Mouse (Mus musculus) CD4-positive, CD25-positive, alpha-beta regulatory T cell (primary cell): ENCODE data around the gene Coro1b. TPM values are rescaled to one million over a fixed set of nuclear protein-coding genes. Genes with fewer than 3 reads are reported as not detected.

Experiments used
- polyA plus RNA-seq: library from polyadenylated mRNA; unstranded; fragments of 100-300 nt; shearing (Covaris generic); gene quantifications from one replicate; pipeline ENCODE4 v1.2.1, GENCODE M21; 2017

The Coro1b gene
- 394 TPM for polyA plus RNA-seq

GRCm38 (mm10) chr19:4148491-4148806, at the start of gene Coro1b:
Gene Coro1b, plus strand, starts transcription at chr19:4148619.

GRCm38 (mm10) chr19:4099837-4100717, 48.3 kb upstream of the Coro1b start, which contains the start of gene Pitpnm1:
Gene Pitpnm1, plus strand, starts transcription at chr19:4099998.

GRCm38 (mm10) chr19:4125741-4126696, 22.4 kb upstream of the Coro1b start, which contains the start of gene Aip:
Gene Aip, minus strand, starts transcription at chr19:4125858.

GRCm38 (mm10) chr19:4139446-4139845, 9.0 kb upstream of the Coro1b start, which contains the start of gene Gpr152:
Gene Gpr152, plus strand, starts transcription at chr19:4139787.

GRCm38 (mm10) chr19:4143759-4144268, 4.6 kb upstream of the Coro1b start, which contains the start of gene Cabp4:
Gene Cabp4, minus strand, starts transcription at chr19:4144033.

GRCm38 (mm10) chr19:4153232-4153654, 4.8 kb downstream of the Coro1b start, which contains the start of gene Ptprcap:
Gene Ptprcap, plus strand, starts transcription at chr19:4153604.

GRCm38 (mm10) chr19:4162646-4163542, 14.5 kb downstream of the Coro1b start, which contains the start of gene Rps6kb2:
Gene Rps6kb2, minus strand, starts transcription at chr19:4163354.

GRCm38 (mm10) chr19:4175368-4175947, 27.0 kb downstream of the Coro1b start, which contains the start of gene Carns1:
Gene Carns1, minus strand, starts transcription at chr19:4175479.

GRCm38 (mm10) chr19:4190831-4191334, 42.5 kb downstream of the Coro1b start, which contains the start of gene Tbc1d10c:
Gene Tbc1d10c, minus strand, starts transcription at chr19:4191284.

GRCm38 (mm10) chr19:4191528-4192250, 43.3 kb downstream of the Coro1b start, which contains the start of gene Ppp1ca:
Gene Ppp1ca, plus strand, starts transcription at chr19:4192065.

GRCm38 (mm10) chr19:4201291-4201909, 53.0 kb downstream of the Coro1b start, which contains the start of gene Rad9a:
Gene Rad9a, minus strand, starts transcription at chr19:4201662.

Other genes starting within 250 kb of the Coro1b start
- gene Tcirg1, start 241.5 kb upstream of the Coro1b start, polyA plus RNA-seq: 74.4 TPM
- gene Ndufs8, start 235.8 kb upstream of the Coro1b start, polyA plus RNA-seq: 187 TPM
- 0.23 TPM for gene Aldh3b1, start 218.8 kb upstream of the Coro1b start, polyA plus RNA-seq
- 37.5 TPM for gene Unc93b1, start 213.4 kb upstream of the Coro1b start, polyA plus RNA-seq
- gene Aldh3b3, start 190.0 kb upstream of the Coro1b start, polyA plus RNA-seq: not detected
- not detected for gene Aldh3b2, start 176.3 kb upstream of the Coro1b start, polyA plus RNA-seq
- gene Acy3, start 162.0 kb upstream of the Coro1b start, polyA plus RNA-seq: 0.60 TPM
- gene Tbx10, start 155.9 kb upstream of the Coro1b start, polyA plus RNA-seq: not detected
- 17.6 TPM for gene Nudt8, start 148.0 kb upstream of the Coro1b start, polyA plus RNA-seq
- gene Gm49405, start 148.0 kb upstream of the Coro1b start, polyA plus RNA-seq: 2.0 TPM
- gene Doc2g, start 145.3 kb upstream of the Coro1b start, polyA plus RNA-seq: 3.5 TPM
- gene Ndufv1, start 135.8 kb upstream of the Coro1b start, polyA plus RNA-seq: 164 TPM
- 512 TPM for gene Gstp1, start 110.6 kb upstream of the Coro1b start, polyA plus RNA-seq
- gene Gstp2, start 102.6 kb upstream of the Coro1b start, polyA plus RNA-seq: 2.0 TPM
- 96.6 TPM for gene Gstp3, start 89.0 kb upstream of the Coro1b start, polyA plus RNA-seq
- not detected for gene Cabp2, start 67.0 kb upstream of the Coro1b start, polyA plus RNA-seq
- 799 TPM for gene Cdk2ap2, start 51.4 kb upstream of the Coro1b start, polyA plus RNA-seq
- gene Pitpnm1, start 48.6 kb upstream of the Coro1b start, polyA plus RNA-seq: 330 TPM
- gene Aip, start 22.8 kb upstream of the Coro1b start, polyA plus RNA-seq: 195 TPM
- not detected for gene Gpr152, start 8.8 kb upstream of the Coro1b start, polyA plus RNA-seq
- gene Cabp4, start 4.6 kb upstream of the Coro1b start, polyA plus RNA-seq: 0.41 TPM
- 1,480 TPM for gene Ptprcap, start 5.0 kb downstream of the Coro1b start, polyA plus RNA-seq
- 49.1 TPM for gene Rps6kb2, start 14.7 kb downstream of the Coro1b start, polyA plus RNA-seq
- gene Carns1, start 26.9 kb downstream of the Coro1b start, polyA plus RNA-seq: 36.9 TPM
- gene Tbc1d10c, start 42.7 kb downstream of the Coro1b start, polyA plus RNA-seq: 782 TPM
- gene Ppp1ca, start 43.4 kb downstream of the Coro1b start, polyA plus RNA-seq: 1,094 TPM
- gene Rad9a, start 53.0 kb downstream of the Coro1b start, polyA plus RNA-seq: 80.3 TPM
- 38.4 TPM for gene Clcf1, start 65.6 kb downstream of the Coro1b start, polyA plus RNA-seq
- 0.61 TPM for gene AC109138.7, start 65.7 kb downstream of the Coro1b start, polyA plus RNA-seq
- gene Pold4, start 83.3 kb downstream of the Coro1b start, polyA plus RNA-seq: 113 TPM
- gene Ssh3, start 120.6 kb downstream of the Coro1b start, polyA plus RNA-seq: 0.73 TPM
- 7.3 TPM for gene Ankrd13d, start 134.5 kb downstream of the Coro1b start, polyA plus RNA-seq
- gene Grk2, start 157.6 kb downstream of the Coro1b start, polyA plus RNA-seq: 238 TPM
- gene Kdm2a, start 249.7 kb downstream of the Coro1b start, polyA plus RNA-seq: 71.8 TPM